Mouse (Mus musculus) gastrocnemius, postnatal 10 days (tissue): Measurements from ENCODE around the gene Cacnb3. TPM values are rescaled to one million over a fixed set of nuclear protein-coding genes. Genes with fewer than 3 reads are reported as not detected.

Source experiments
- DNase-seq: peaks from one replicate; pipeline ENCODE4 v3.0.0; 2021; ENCODE audit warnings: mixed read lengths
- total RNA-seq, 2 experiments: library from RNA; stranded (reverse); gene quantifications; 2 replicates each; pipeline ENCODE4 v1.2.3; 2021

The Cacnb3 gene
- total RNA-seq, 2 experiments from 2014 or later: 12.0 to 15.4 TPM

GRCm38 (mm10) chr15:98609331-98610130 lies 21.1 kb upstream of the Cacnb3 start, which contains the start of gene Adcy6:
Adcy6 (minus strand) TSS chr15:98610076.
- DNase-seq: peak; percentile 76

DNA sequence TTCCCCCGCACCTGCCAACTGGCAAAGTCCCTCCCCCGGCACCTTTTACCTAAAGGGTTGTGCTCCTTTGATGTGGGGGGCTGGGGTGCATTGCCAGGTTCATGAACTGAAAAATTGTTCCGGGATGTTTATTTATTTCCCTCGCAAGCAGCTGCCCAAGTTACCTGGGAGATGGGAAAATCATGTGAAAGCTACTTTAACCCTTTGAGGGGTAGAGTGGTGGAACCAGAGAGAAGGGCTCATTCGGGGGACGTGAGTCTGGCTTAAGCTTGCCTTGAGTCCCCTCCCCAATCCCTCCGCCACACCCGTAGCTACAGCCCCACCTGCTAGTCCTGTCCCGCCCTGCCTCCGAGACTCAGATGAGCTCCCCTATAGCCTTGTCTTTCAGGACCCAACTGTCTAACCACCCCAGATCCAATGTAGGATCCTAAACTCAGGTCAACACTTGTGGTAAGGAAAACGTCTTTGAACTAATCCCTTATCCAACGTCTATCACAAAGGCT lies 20.5 kb upstream of the Cacnb3 start:
- no peak for DNase-seq

GRCm38 (mm10) chr15:98612229-98612628 lies 18.4 kb upstream of the Cacnb3 start:
- no peak for DNase-seq

DNA sequence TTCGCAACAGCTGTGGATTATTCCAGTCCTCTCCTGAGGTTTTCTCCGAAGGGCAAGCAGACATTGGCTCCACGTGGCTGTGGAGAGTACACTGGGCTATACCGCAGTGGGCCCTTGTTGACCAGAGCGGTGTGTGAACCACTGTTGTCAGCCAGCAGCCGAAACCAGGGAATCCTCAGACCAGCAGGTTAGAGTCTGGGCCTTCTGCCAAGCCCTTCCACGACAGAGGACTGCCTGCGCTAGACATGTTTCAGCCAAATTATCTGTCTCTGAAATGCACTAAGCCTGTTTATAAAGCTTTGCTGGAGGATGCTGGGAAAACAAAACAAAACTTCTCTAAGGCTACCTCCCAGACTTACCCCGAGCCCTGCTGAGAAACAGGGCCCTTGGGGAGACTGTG lies 16.1 kb upstream of the Cacnb3 start:
- no peak for DNase-seq

- DNase-seq: no peak
Measured at GRCm38 (mm10) chr15:98614971-98615370, 15.7 kb upstream of the Cacnb3 start.

GRCm38 (mm10) chr15:98615751-98616150 lies 14.9 kb upstream of the Cacnb3 start:
- no peak for DNase-seq

- no peak for DNase-seq
Measured at GRCm38 (mm10) chr15:98616362-98617175, 14.1 kb upstream of the Cacnb3 start.

- DNase-seq: peak; percentile 79
Measured at GRCm38 (mm10) chr15:98617176-98617537, 13.5 kb upstream of the Cacnb3 start.

- no peak for DNase-seq
Measured at GRCm38 (mm10) chr15:98622199-98622598, 8.4 kb upstream of the Cacnb3 start.

DNA sequence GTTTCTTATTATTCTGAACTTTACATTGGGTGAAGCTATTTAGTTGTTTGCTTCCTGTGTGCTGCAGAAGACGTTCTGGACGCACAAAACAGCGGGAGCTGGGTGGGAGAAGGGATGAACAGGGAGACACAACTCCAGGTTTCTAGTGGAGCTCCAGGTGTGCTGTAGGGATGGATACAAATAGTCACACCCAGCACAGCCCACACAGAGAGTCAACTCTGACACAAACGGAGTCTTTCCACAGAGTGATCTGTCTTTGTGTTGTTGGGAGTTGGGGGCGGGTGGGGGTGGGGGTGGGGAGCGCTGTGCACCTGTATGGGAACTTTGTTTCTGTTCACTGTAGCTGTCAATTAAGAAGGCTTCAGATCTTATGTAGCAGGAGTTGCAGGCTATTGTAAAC lies 7.9 kb upstream of the Cacnb3 start:
- no peak for DNase-seq

DNA sequence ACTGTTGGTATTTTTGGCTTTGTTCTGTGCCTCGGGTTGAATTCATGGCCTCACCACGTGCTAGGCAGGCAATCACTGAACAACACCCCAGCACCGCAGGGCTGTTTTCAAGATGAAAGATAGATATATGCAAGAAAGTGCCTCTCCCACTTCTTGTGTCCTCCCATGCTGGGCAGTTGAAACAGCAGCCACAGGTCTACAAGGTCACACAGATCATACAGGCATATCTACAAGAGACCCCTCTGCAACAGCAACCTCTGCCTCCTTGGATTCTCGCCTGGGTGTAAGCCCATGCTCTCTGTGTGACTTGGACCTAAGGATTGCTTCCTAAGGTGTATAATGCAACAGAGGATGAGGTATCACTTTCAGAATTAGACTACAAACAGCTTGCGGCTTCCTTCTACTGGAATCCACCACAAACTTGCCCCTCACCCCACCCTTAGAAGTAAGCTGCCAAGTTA lies 7.2 kb upstream of the Cacnb3 start:
- no peak for DNase-seq

- DNase-seq: no peak
Measured at GRCm38 (mm10) chr15:98626078-98626477, 4.6 kb upstream of the Cacnb3 start.

- no peak for DNase-seq
Measured at GRCm38 (mm10) chr15:98626487-98627212, 4.0 kb upstream of the Cacnb3 start.

DNA sequence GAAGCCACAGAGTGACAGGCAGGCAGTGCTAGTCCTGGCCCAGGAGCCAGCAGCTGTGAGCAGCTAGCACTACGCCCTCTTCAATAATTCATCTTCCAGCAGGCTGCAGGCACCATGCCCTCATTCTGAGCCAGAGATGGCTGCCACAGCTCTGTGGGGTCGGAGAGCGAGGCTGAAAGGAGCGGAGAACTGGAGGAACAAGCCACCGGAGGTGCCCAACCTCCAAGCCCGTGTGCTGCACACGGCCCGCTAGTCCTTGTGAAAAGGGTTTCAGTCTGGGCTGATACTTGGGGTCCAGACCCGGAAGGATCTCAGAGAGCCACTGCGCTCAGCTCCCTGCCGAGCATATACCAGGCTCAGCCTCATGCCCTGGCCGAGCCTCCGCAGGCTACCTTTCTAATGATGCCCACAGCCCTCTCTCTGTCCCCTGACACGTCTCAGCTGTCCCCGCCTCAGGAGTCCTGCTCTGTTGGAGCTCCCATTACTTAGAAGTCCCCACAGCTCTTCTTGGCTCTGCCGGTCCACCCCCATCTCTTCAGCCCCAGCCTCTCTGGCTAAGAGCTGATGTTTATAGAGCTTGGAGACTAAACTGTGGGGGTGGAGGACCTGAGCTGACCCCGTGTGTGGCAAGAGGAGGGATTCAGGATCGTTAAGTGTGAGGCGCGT lies 1.9 kb upstream of the Cacnb3 start:
- DNase-seq: peak; percentile 53

GRCm38 (mm10) chr15:98629464-98629863 lies 1.2 kb upstream of the Cacnb3 start:
- no peak for DNase-seq

GRCm38 (mm10) chr15:98631493-98631892 lies 853 bp downstream of the Cacnb3 start:
- peak; percentile 93 for DNase-seq

GRCm38 (mm10) chr15:98632107-98632744 lies 1.6 kb downstream of the Cacnb3 start:
- peak; percentile 66 for DNase-seq

DNA sequence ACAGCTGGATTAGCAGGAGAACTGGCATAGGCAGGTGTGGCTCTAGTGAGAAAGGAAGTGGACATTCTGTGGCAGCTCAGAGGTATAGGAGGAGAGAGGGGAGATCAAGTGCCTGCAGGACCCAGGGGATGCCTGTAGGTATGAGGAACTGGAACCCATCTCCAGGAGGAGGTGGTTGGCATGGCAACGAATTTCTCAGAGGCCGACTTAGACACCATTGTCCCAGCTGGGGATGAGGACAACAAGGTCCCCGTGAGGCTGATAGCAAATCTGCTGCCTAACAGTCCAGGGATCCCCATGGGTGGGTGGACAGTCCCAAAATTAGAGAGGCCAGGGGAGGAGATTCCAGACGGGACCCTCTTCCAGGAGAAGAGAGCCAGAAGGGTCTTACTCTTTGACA lies 2.3 kb downstream of the Cacnb3 start:
- DNase-seq: no peak

- DNase-seq: no peak
Measured at GRCm38 (mm10) chr15:98633822-98634470, 3.3 kb downstream of the Cacnb3 start.

DNA sequence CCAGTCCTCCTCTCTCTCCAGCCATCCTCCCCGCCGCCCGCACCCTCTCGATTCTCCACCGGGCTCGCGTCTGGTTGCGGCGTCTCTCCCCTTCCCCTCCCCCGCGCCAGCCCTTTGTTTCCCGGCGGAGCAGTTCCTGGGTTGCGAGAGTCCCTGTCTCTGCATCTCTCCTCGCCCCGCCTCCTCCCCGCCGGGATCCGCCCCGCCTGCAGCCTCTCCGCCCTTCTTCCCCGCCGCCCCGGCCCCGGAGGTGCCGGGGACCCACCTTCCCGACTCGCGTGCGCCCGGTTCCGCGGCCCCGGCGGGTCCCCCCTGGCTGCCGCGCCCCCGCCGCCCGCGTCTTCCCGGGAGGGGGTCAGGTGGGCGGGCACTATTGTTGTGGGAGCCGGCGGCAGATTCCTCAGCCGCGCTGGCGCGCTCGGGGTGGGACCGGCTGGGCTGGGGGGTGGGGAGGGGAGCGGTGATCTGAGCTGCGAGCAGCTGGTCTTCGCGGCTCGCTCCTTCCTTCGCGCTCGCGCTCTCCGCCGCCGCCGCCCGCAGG lies 4.0 kb downstream of the Cacnb3 start:
- DNase-seq: peak; percentile 77
